Mouse (Mus musculus) cerebellum, postnatal 25 days (tissue): ENCODE results near the gene Gm11111.

Experiments used
- DNase-seq, 2 experiments: peaks; one replicate each; pipeline ENCODE4 v3.0.0; 2021; ENCODE audit warnings: mixed read lengths in 2 of 2

Gene Gm11111

GRCm38 (mm10) chr5:98585915-98586314, 33.4 kb downstream of the Gm11111 start:
- DNase-seq, result no peak
